Mouse (Mus musculus) ES-Bruce4 (cell line): ENCODE measurements around the gene Wdr18.

Experiments
- CTCF ChIP-seq: IDR thresholded peaks from one replicate; pipeline ENCODE4 v1.8.1; 2011; ENCODE audit warnings: low read depth, low read length
- EP300 ChIP-seq: IDR thresholded peaks from 2 replicates; pipeline ENCODE4 v1.6.1; 2011; ENCODE audit warnings: low read depth, low read length; ENCODE audit not compliant: insufficient read depth
- POLR2A ChIP-seq: IDR thresholded peaks from one replicate; pipeline ENCODE4 v1.8.1; 2011; ENCODE audit warnings: low read length; ENCODE audit not compliant: insufficient read depth

GRCm38 (mm10) chr10:80013609-80014008 lies 53.7 kb downstream of the Wdr18 start:
- TF ChIP-seq CTCF (no peak), POLR2A (no peak), EP300 (no peak)
